Mouse (Mus musculus) MEL (cell line): ENCODE measurements around the gene Ppp4r3a. TPM values are rescaled to one million over a fixed set of nuclear protein-coding genes. Genes with fewer than 3 reads are reported as not detected.
A peak's percentile ranks its signal among the peaks of the same experiment; 100 is the strongest.

Experiments
- DNase-seq: peaks from one replicate; pipeline ENCODE4 v3.0.0; 2011; ENCODE audit warnings: low read depth, low spot score
- H3K27ac ChIP-seq: 2 replicates; pipeline ENCODE4 v1.5.1; 2012; ENCODE audit warnings: low read depth, mild to moderate bottlenecking, control low read depth, low read length, moderate library complexity; ENCODE audit not compliant: control insufficient read depth
- H3K27me3 ChIP-seq, 2 experiments: fragments of 150-350 bp in 1 of 2; sonication (generic) in 1 of 2; 2 replicates each; pipeline ENCODE4 v1.6.1; 2012; ENCODE audit warnings: low read length in 2 of 2, mild to moderate bottlenecking in 2 of 2, improper control_type of control experiment in 1 of 2, moderate library complexity in 1 of 2; ENCODE audit not compliant: insufficient read depth in 2 of 2, control insufficient read depth in 1 of 2
- H3K36me3 ChIP-seq, 2 experiments: 2 replicates each; pipeline ENCODE4 v1.6.1; 2012 to 2014; ENCODE audit warnings: low read length in 2 of 2, improper control_type of control experiment in 1 of 2, inconsistent platforms in 1 of 2, mild to moderate bottlenecking in 1 of 2; ENCODE audit not compliant: insufficient read depth in 2 of 2, control insufficient read depth in 1 of 2
- H3K4me1 ChIP-seq, 2 experiments: fragments of 150-350 bp in 1 of 2; sonication (generic) in 1 of 2; 2 replicates each; pipeline ENCODE4 v1.6.1; 2012; ENCODE audit warnings: low read length in 2 of 2, improper control_type of control experiment in 1 of 2, mild to moderate bottlenecking in 1 of 2; ENCODE audit not compliant: insufficient read depth in 2 of 2, control insufficient read depth in 1 of 2
- H3K4me3 ChIP-seq, 2 experiments: fragments of 150-350 bp in 1 of 2; sonication (generic) in 1 of 2; 2 replicates each; pipeline ENCODE4 v1.5.1; 2012; ENCODE audit warnings: low read depth in 2 of 2, low read length in 2 of 2, mild to moderate bottlenecking in 2 of 2, moderate library complexity in 2 of 2, control low read depth in 1 of 2, improper control_type of control experiment in 1 of 2; ENCODE audit not compliant: control insufficient read depth in 1 of 2, insufficient read depth in 1 of 2
- H3K79me2 ChIP-seq: 2 replicates; pipeline ENCODE4 v1.6.1; 2012; ENCODE audit warnings: mild to moderate bottlenecking, low read length, moderate library complexity; ENCODE audit not compliant: control insufficient read depth, poor library complexity, insufficient read depth
- H3K9ac ChIP-seq: 2 replicates; pipeline ENCODE4 v1.6.1; 2012; ENCODE audit warnings: low read depth, mild to moderate bottlenecking, control low read depth, low read length, moderate library complexity; ENCODE audit not compliant: control insufficient read depth, poor library complexity, severe bottlenecking
- H3K9me3 ChIP-seq: fragments of 150-350 bp; sonication (generic); replicated peaks from 2 replicates; pipeline ENCODE4 v1.6.1; 2012; ENCODE audit warnings: mild to moderate bottlenecking, low read length, improper control_type of control experiment, moderate library complexity; ENCODE audit not compliant: insufficient read depth
- BHLHE40 ChIP-seq: IDR thresholded peaks from 2 replicates; pipeline ENCODE4 v1.6.1; 2012; ENCODE audit warnings: low read depth, mild to moderate bottlenecking, inconsistent platforms, low read length, improper control_type of control experiment, borderline replicate concordance
- GABPA ChIP-seq: IDR thresholded peaks from 2 replicates; pipeline ENCODE4 v1.6.1; 2012; ENCODE audit warnings: low read depth, mild to moderate bottlenecking, inconsistent platforms, low read length, improper control_type of control experiment, moderate library complexity
- GATA1 ChIP-seq: IDR thresholded peaks from 2 replicates; pipeline ENCODE4 v1.6.1; 2011; ENCODE audit warnings: low read depth, low read length, improper control_type of control experiment
- HCFC1 ChIP-seq: IDR thresholded peaks from 2 replicates; pipeline ENCODE4 v1.6.1; 2012; ENCODE audit warnings: low read depth, mild to moderate bottlenecking, inconsistent platforms, low read length, improper control_type of control experiment, moderate library complexity
- MAX ChIP-seq: IDR thresholded peaks from 2 replicates; pipeline ENCODE4 v1.6.1; 2011; ENCODE audit warnings: low read length, improper control_type of control experiment
- MYC ChIP-seq: IDR thresholded peaks from 2 replicates; pipeline ENCODE4 v1.6.1; 2011; ENCODE audit warnings: low read depth, mild to moderate bottlenecking, low read length, improper control_type of control experiment, moderate library complexity
- NRF1 ChIP-seq: IDR thresholded peaks from 2 replicates; pipeline ENCODE4 v1.6.1; 2014; ENCODE audit warnings: low read depth, mild to moderate bottlenecking, inconsistent platforms, low read length, improper control_type of control experiment, moderate library complexity; ENCODE audit not compliant: poor library complexity, insufficient read depth, severe bottlenecking
- POLR2AphosphoS2 ChIP-seq: IDR thresholded peaks from 2 replicates; pipeline ENCODE4 v1.6.1; 2011; ENCODE audit warnings: low read length, improper control_type of control experiment
- TAL1 ChIP-seq: IDR thresholded peaks from 2 replicates; pipeline ENCODE4 v1.6.1; 2012; ENCODE audit warnings: mild to moderate bottlenecking, inconsistent platforms, low read length, moderate library complexity, mixed read lengths
- ZC3H11A ChIP-seq: IDR thresholded peaks from 2 replicates; pipeline ENCODE4 v1.6.1; 2012; ENCODE audit warnings: low read depth, mild to moderate bottlenecking, inconsistent platforms, low read length, improper control_type of control experiment
- ZKSCAN1 ChIP-seq: IDR thresholded peaks from 2 replicates; pipeline ENCODE4 v1.6.1; 2012; ENCODE audit warnings: low read depth, mild to moderate bottlenecking, inconsistent platforms, low read length, improper control_type of control experiment, moderate library complexity
- polyA plus RNA-seq, 2 experiments: library from polyadenylated mRNA; stranded (reverse) in 1 of 2; unstranded in 1 of 2; fragments of >175 nt in 1 of 2; fragments of >200 nt in 1 of 2; gene quantifications; 2 replicates each; pipeline versions ENCODE4 v1.2.1 to v1.2.4; 2012; ENCODE audit warnings: low replicate concordance in 2 of 2, low read depth in 1 of 2; ENCODE audit not compliant: insufficient read length in 2 of 2, insufficient read depth in 1 of 2, missing spikeins in 1 of 2
- total RNA-seq: library from RNA; depleted of rRNA; stranded (reverse); fragments of 300-350 nt; gene quantifications from 2 replicates; pipeline ENCODE4 v1.2.3, GENCODE M21; 2012

The Ppp4r3a gene
- total and polyA plus RNA-seq, 3 experiments = 48.5 to 701 (median 61.2) TPM

DNA sequence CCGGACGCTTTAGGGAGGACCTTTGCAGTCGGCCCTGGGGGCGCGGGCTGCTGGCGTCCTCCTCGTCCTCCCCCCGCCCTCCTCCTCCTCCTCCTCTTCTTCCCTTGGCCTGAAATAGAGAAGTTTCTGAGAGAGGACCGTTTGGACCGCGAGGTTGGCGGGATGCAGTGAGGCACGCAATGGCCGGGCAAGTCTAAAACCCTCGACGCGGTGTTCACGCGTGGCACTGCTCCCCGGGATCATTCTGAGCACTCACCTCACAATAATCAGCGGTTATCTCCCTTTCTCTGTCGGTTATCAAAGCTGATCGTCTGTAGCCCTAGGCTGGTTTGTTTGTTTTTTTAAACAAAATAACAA, 315 bp upstream of the Ppp4r3a start:
- Histone ChIP-seq H3K4me3 (peak overlapping the region; percentile 87 to 94), H3K9ac (peak overlapping the region; percentile 100), H3K79me2 (peaks cover 45% of the 10 kb centered on the region), H3K36me3 (peaks cover 12 to 25% of the 10 kb centered on the region in 2 experiments), H3K27ac (peak overlapping the region; percentile 95), H3K27me3 (no peaks in the 10 kb centered on the region), H3K9me3 (no peaks in the 10 kb centered on the region), H3K4me1 (peaks cover 10 to 13% of the 10 kb centered on the region in 2 experiments)
- DNase-seq = no peak
- TF ChIP-seq MYC (0 out of 2 replicates have a peak, but pooled peaks have one; percentile 16), ZC3H11A (no peak)

DNA sequence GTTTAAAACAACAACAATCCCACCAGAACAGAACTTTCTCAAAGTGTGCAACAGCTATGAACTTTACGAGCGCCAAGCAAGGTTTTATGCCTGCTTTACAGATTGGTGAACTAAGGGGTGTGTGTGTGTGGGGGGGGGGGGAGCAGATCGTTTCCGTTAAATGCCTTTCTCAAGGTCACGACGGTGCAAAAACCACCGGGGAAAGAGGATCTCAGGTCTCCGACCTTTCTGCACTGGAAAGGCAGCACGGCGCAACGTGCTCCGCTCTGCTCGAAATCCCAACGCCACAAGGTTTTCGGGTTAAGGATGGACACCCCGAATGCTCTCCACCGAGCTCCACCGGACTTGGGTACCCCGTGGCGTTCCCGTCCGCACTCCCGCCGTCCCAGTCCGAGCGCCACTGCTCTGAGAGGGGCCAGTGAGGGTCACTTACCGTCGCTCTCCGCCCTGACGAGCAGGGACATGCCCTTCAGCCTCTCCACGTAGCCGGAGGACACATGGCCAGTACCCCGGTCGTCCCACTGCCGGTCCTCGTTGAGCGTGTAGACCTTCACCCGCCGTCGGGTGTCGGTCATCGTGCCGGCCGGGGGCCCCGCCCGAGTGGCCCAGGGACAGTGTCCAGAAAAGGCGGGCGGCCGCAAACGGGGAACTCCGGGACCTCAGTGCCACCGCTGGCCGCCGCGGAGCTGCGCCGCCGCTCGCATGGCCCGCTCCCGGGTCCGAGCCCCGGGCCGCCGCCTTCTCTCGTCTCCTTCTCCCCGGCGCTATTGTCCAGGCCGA, 1.0 kb downstream of the Ppp4r3a start:
- Histone ChIP-seq H3K27me3 (no peaks in the 10 kb centered on the region), H3K36me3 (peaks cover 16 to 37% of the 10 kb centered on the region in 2 experiments), H3K4me1 (peaks cover 17 to 19% of the 10 kb centered on the region in 2 experiments), H3K9ac (peak overlapping the region; percentile 100), H3K79me2 (peaks cover 57% of the 10 kb centered on the region), H3K9me3 (no peaks in the 10 kb centered on the region), H3K27ac (peak overlapping the region; percentile 95), H3K4me3 (peak overlapping the region; percentile 87 to 94)
- DNase-seq = peak; percentile 41
- no peak for TF ChIP-seq GABPA
- 0 out of 2 replicates have a peak, but pooled peaks have one; percentile 1 for TF ChIP-seq HCFC1
- TF ChIP-seq, all 39 proteins: peak for 1

DNA sequence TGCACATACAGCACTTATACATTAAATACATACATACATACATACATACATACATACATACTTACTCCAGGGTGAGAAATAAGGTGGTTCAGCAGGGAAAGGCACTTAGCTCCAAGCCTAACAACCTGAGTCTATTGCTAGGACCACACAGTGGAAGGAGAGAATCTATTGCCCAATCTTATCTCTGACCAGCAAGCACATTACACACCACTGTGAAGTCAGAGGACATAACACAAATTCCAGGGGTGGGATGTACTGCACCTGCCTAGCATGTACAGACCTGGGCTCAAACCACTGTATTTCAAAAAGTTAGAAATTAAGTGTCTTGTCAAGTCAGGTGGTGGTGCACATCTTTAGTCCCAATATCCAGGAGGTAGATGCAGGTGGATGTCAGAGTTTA, 5.5 kb downstream of the Ppp4r3a start:
- no peaks in the 10 kb centered on the region for H3K9me3 ChIP-seq
- peaks cover 15 to 19% of the 10 kb centered on the region in 2 experiments for H3K4me1 ChIP-seq
- H3K36me3 ChIP-seq = peaks cover 27 to 55% of the 10 kb centered on the region in 2 experiments
- no peak overlapping the region for H3K27ac ChIP-seq
- TF ChIP-seq TAL1 (no peak), GATA1 (0 out of 2 replicates have a peak, but pooled peaks have one; percentile 41), NRF1 (no peak), BHLHE40 (no peak), MAX (no peak), POLR2AphosphoS2 (no peak), ZKSCAN1 (no peak)
- H3K27me3 ChIP-seq = no peaks in the 10 kb centered on the region
- peaks cover 84% of the 10 kb centered on the region for H3K79me2 ChIP-seq
- no peak overlapping the region for H3K9ac ChIP-seq
- no peak for DNase-seq
- no peak overlapping the region for H3K4me3 ChIP-seq
